Mouse (Mus musculus) gonadal fat pad, adult 2 months (tissue): ENCODE data around the gene Runx1. TPM values are rescaled to one million over a fixed set of nuclear protein-coding genes. Genes with fewer than 3 reads are reported as not detected.

Experiments used
- DNase-seq: peaks from one replicate; pipeline ENCODE4 v3.0.0-alpha.2; 2012; ENCODE audit warnings: low read depth
- polyA plus RNA-seq: library from polyadenylated mRNA; depleted of rRNA; stranded (reverse); fragments of >200 nt; gene quantifications from 2 replicates; pipeline ENCODE4 v1.2.3, GENCODE M21; 2012

Runx1 gene
- polyA plus RNA-seq, 1 experiment = 9.4 TPM

DNA sequence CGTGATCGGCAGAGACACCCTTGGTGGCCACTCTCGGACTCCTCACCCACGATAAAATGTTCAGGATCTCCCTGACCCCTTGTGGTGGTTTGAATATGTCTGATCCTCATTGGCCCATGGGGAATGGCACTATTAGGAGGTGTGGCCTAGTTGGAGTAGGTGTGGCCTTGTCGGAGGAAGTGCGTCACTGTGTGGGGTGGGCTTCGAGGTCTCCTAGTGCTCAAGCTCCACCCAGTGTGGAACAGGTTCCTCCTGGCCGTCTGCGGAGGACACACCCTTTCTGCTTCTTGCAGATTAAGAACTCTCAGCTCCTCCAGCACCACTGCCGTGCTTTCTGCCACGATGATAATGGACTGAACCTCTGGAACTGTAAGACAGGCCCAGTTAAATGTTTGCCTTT is 254.7 kb downstream of the Runx1 start:
- DNase-seq = no peak

DNA sequence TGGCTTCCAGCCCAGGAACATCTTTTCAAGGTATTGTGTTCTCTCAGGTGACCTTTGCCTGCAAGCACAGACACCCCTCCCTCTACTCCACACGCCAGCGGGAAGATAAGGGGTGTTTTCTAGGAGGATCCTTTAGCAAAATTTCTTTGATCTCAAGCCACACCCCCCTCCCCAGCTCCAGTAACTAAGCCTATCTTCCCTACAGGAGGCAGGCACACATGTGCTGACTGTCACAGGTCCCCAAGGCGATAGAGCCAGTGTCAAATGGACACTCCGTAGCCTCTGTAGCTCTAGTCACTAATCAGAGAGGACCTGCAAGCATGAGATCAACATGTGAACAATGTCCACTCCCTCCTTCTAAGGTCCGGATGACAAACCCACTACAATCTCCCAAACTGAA is 259.8 kb downstream of the Runx1 start:
- no peak for DNase-seq

DNA sequence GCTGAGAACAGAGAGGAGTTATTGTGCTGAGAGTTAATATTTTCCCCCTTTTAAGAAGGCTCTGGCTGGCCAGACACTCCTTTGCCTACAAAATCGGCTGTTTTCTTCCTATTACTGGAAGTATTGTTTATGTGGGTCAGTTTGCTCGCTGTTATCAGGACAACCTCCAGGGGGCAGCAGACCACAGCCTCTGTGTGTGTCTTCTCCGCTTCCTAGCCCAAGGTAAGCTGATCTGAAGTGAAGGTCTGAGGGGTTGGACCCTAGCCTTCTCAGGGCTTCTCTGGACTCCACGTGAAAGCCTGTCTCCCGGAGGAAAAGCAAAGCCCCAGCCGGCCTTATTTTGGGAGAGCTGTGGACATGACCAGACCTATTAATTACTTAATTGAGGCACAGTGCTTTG is 260.2 kb downstream of the Runx1 start:
- no peak for DNase-seq

DNA sequence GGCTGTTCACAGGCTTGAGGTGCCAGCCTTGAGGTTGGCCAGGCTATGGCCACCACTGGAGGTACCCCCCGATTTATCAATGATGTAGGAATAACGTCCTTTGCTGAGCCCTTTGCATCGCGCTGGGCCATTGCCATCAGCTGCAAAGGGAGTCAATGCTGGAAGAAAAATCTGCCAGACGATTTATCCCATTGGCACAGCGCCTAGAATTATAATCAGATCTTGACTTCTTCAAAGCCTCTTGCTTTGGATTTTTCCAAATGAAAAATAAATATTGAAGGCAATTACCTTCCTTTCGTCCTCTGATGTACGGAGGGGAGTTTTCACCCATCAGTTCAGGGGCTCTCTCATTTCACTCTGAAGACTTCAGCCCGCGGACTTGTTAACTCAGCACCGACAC is 260.7 kb downstream of the Runx1 start:
- no peak for DNase-seq

DNA sequence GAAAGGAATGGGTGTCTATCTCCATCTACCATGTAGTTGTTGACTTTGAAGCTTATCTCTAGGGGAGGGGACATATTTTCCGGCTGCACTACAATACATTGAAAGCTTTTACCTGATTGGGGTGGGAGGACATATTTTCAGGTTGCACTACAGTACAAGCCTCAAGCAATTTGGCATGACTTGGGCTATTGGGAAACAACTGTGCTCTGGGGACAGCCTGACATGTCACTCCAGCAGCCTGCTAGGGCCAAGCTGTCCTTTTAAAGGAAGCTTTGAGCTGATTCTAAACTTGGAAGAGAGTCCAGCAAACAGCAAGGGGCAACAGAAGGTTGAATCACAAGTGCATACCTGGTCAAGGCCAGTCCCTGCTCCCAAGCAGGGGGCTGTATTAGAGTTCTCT is 270.9 kb downstream of the Runx1 start:
- DNase-seq = no peak

DNA sequence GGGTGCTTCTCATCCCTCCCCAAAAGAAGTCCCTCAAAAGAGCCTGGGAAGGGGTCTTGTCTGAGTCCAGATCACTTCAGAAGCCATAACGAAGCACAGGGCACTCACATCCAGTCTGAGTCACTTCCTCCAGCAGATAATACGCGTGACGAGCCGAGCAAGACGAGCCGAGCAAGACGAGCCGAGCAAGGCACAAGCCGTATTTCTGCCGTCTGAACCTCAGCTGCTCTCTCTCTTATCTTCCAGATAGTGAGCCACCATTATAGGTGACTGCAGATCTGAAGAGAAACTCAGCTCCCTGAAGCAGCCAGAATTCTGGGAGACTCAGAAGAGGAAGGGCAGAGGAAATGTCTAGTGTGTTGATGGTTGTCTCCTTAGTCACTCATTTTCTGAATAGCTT is 273.1 kb downstream of the Runx1 start:
- DNase-seq = no peak

DNA sequence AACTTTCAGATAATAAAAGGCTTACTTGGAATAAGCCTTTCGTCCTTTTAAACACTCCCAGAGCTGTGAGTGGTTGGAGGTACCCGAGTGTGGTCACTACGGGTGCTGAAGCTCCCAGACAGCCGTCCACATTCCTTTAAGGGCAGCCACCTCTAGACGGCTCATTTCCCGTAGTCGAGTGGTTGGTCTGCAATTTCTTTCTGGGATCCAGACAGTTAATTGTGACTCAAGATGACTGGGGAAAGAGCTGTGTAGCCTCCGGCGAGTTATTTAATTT is 273.9 kb downstream of the Runx1 start:
- no peak for DNase-seq
